20 mouse cellular contexts compared by ENCODE assay signal in genomic region chr2:33873501-33873900, GRCm38 (mm10). TPM values are rescaled to one million over a fixed set of nuclear protein-coding genes. Genes with fewer than 3 reads are reported as not detected.
DNase-seq lines count a peak whose midpoint lies in the region; ATAC-seq and TF ChIP-seq lines count a peak whose summit lies in the region.
"Had no signal": no experiment of that assay in that cellular context is flagged by ENCODE, and none has a peak within 500 bp of the region (broad histone marks: within the 10 kb centered on the region; RNA-seq: fewer than 3 reads in every experiment).

No protein-coding gene starts in this region.

- DNase-seq in hindbrain, embryonic 10.5 days (ENCODE audit: low spot score): no peak
- DNase-seq in kidney, postnatal 10 days: peak; percentile 44
- no peak for DNase-seq in lung, postnatal 0 days (ENCODE audit: low spot score)
- no peak for DNase-seq in lung, postnatal 25 days (ENCODE audit: low spot score)
- no peak for DNase-seq in embryonic facial prominence, embryonic 11.5 days (ENCODE audit: low spot score)
- no peak for DNase-seq in right cerebral cortex, postnatal 4 days
- DNase-seq: adrenal gland, postnatal 10 days; cerebellum, adult 18-20 months; cerebellum, postnatal 14 days; heart, postnatal 36 days; layer of hippocampus, adult 9-11 months; liver, embryonic 13.5 days had no signal

- no peak overlapping the region for H3K9ac ChIP-seq in hindbrain, embryonic 13.5 days
- no peak overlapping the region for H3K9ac ChIP-seq in kidney, embryonic 14.5 days (ENCODE audit: low read depth, low read length)
- H3K9ac ChIP-seq in lung, postnatal 0 days (replicated peaks; ENCODE audit: low read depth): no peak overlapping the region
- 0 out of 2 replicates have a peak overlapping the region, but pooled peaks have one; percentile 19 for H3K9ac ChIP-seq in embryonic facial prominence, embryonic 11.5 days (replicated peaks; ENCODE audit: low read length)
- H3K9ac ChIP-seq: forebrain, embryonic 13.5 days; heart, embryonic 15.5 days; liver, embryonic 13.5 days had no signal

- H3K27me3 ChIP-seq in hindbrain, embryonic 10.5 days (ENCODE audit: insufficient read depth, poor library complexity, severe bottlenecking): peaks cover 6% of the 10 kb centered on the region; the same call in 1 of the 2 replicates
- H3K27me3 ChIP-seq in hindbrain, embryonic 13.5 days: no peaks in the 10 kb centered on the region
- no peaks in the 10 kb centered on the region for H3K27me3 ChIP-seq in kidney, embryonic 14.5 days (ENCODE audit: control insufficient read depth, insufficient read depth, low read length)
- no peaks in the 10 kb centered on the region for H3K27me3 ChIP-seq in lung, postnatal 0 days (replicated peaks; ENCODE audit: insufficient read depth, low read length)
- no peaks in the 10 kb centered on the region for H3K27me3 ChIP-seq in embryonic facial prominence, embryonic 11.5 days (ENCODE audit: control insufficient read depth, insufficient read depth, low read length)
- H3K27me3 ChIP-seq: forebrain, embryonic 13.5 days; heart, embryonic 15.5 days; liver, embryonic 13.5 days; megakaryocyte, embryonic 14.5 days had no signal

- TF ChIP-seq EP300 in lung, postnatal 0 days (IDR thresholded peaks at IDR 0.05): no peak

- peaks cover 91% of the 10 kb centered on the region for H3K4me1 ChIP-seq in hindbrain, embryonic 10.5 days (replicated peaks)
- peaks cover 80% of the 10 kb centered on the region for H3K4me1 ChIP-seq in hindbrain, embryonic 13.5 days (replicated peaks)
- H3K4me1 ChIP-seq in kidney, embryonic 14.5 days (ENCODE audit: control insufficient read depth, insufficient read depth, low read length): peaks cover 71% of the 10 kb centered on the region
- peaks cover 69% of the 10 kb centered on the region for H3K4me1 ChIP-seq in lung, postnatal 0 days (ENCODE audit: insufficient read depth, low read depth, low read length)
- H3K4me1 ChIP-seq in embryonic facial prominence, embryonic 11.5 days (ENCODE audit: control insufficient read depth, insufficient read depth, low read length): peaks cover 3% of the 10 kb centered on the region

- no peak overlapping the region for H3K4me3 ChIP-seq in hindbrain, embryonic 10.5 days
- H3K4me3 ChIP-seq in hindbrain, embryonic 13.5 days: no peak overlapping the region
- H3K4me3 ChIP-seq in kidney, embryonic 14.5 days (ENCODE audit: low read length): no peak overlapping the region
- no peak overlapping the region for H3K4me3 ChIP-seq in lung, postnatal 0 days (ENCODE audit: low read depth, low read length)
- no peak overlapping the region for H3K4me3 ChIP-seq in embryonic facial prominence, embryonic 11.5 days (ENCODE audit: low read depth, low read length)
- H3K4me3 ChIP-seq: forebrain, embryonic 13.5 days; heart, embryonic 15.5 days; left cerebral cortex, adult 2 months; liver, embryonic 13.5 days had no signal

- 95% methylated on average over 8 of the region's 8 CpGs for WGBS in hindbrain, embryonic 10.5 days
- WGBS in hindbrain, embryonic 13.5 days: 91% methylated on average over 8 of the region's 8 CpGs
- 60% methylated on average over 8 of the region's 8 CpGs for WGBS in kidney, embryonic 14.5 days
- WGBS in lung, postnatal 0 days: 63% methylated on average over 8 of the region's 8 CpGs
- 90% methylated on average over 8 of the region's 8 CpGs for WGBS in embryonic facial prominence, embryonic 11.5 days

- H3K9me3 ChIP-seq in hindbrain, embryonic 10.5 days: peaks cover 11% of the 10 kb centered on the region; the same call in 1 of the 2 replicates
- 0 out of 2 replicates have a peak, but pooled peaks cover 5% of the 10 kb centered on the region for H3K9me3 ChIP-seq in hindbrain, embryonic 13.5 days
- no peaks in the 10 kb centered on the region for H3K9me3 ChIP-seq in kidney, embryonic 14.5 days (ENCODE audit: control insufficient read depth, low read length)
- H3K9me3 ChIP-seq in lung, postnatal 0 days (ENCODE audit: low read length): no peaks in the 10 kb centered on the region
- H3K9me3 ChIP-seq in embryonic facial prominence, embryonic 11.5 days (replicated peaks; ENCODE audit: control insufficient read depth, low read length): no peaks in the 10 kb centered on the region
- H3K9me3 ChIP-seq: heart, embryonic 15.5 days; liver, embryonic 13.5 days; megakaryocyte, embryonic 14.5 days had no signal

- peaks cover 44% of the 10 kb centered on the region for H3K36me3 ChIP-seq in hindbrain, embryonic 10.5 days
- peaks cover 41% of the 10 kb centered on the region for H3K36me3 ChIP-seq in hindbrain, embryonic 13.5 days
- H3K36me3 ChIP-seq in kidney, embryonic 14.5 days (ENCODE audit: control insufficient read depth, insufficient read depth, low read length): 0 out of 2 replicates have a peak, but pooled peaks cover 5% of the 10 kb centered on the region
- no peaks in the 10 kb centered on the region for H3K36me3 ChIP-seq in lung, postnatal 0 days (ENCODE audit: insufficient read depth, low read length)
- no peaks in the 10 kb centered on the region; the same call in 1 of the 2 replicates for H3K36me3 ChIP-seq in embryonic facial prominence, embryonic 11.5 days (replicated peaks; ENCODE audit: control insufficient read depth, insufficient read depth, low read depth, low read length)

- H3K27ac ChIP-seq in hindbrain, embryonic 10.5 days: peak overlapping the region; percentile 70; the same call in 1 of the 2 replicates
- H3K27ac ChIP-seq in hindbrain, embryonic 13.5 days: no peak overlapping the region; the same call in 1 of the 2 replicates
- no peak overlapping the region; the same call in 1 of the 2 replicates for H3K27ac ChIP-seq in kidney, embryonic 14.5 days (ENCODE audit: low read depth, low read length)
- peak overlapping the region; percentile 40; the same call in 1 of the 2 replicates for H3K27ac ChIP-seq in lung, postnatal 0 days (ENCODE audit: low read length)
- H3K27ac ChIP-seq in embryonic facial prominence, embryonic 11.5 days (replicated peaks; ENCODE audit: low read depth, low read length): no peak overlapping the region
- H3K27ac ChIP-seq: forebrain, embryonic 13.5 days; heart, embryonic 15.5 days; hindbrain, postnatal 0 days; left cerebral cortex, adult 2 months; liver, embryonic 13.5 days had no signal

- no peak for ATAC-seq in hindbrain, embryonic 13.5 days (ENCODE audit: low FRiP score)
- ATAC-seq in kidney, embryonic 14.5 days (ENCODE audit: low FRiP score, low TSS enrichment): no peak
- ATAC-seq in lung, postnatal 0 days: no peak
- no peak for ATAC-seq in embryonic facial prominence, embryonic 11.5 days (replicated peaks; ENCODE audit: insufficient number of reproducible peaks, low FRiP score, low TSS enrichment, low read depth)
- ATAC-seq: forebrain, embryonic 13.5 days; hindbrain, postnatal 0 days; intestine, embryonic 16.5 days had no signal

- no peak for TF ChIP-seq CTCF in lung, postnatal 0 days (IDR thresholded peaks at IDR 0.05)

- no peak overlapping the region for H3K4me2 ChIP-seq in hindbrain, embryonic 13.5 days
- no peak overlapping the region for H3K4me2 ChIP-seq in kidney, embryonic 14.5 days (replicated peaks; ENCODE audit: low read depth, low read length)
- H3K4me2 ChIP-seq in lung, postnatal 0 days (replicated peaks; ENCODE audit: low read depth, low read length): no peak overlapping the region
- no peak overlapping the region for H3K4me2 ChIP-seq in embryonic facial prominence, embryonic 11.5 days (ENCODE audit: low read depth, low read length)
- H3K4me2 ChIP-seq: forebrain, embryonic 13.5 days; heart, embryonic 15.5 days; liver, embryonic 13.5 days had no signal

RNA-seq across cellular contexts. Expression of gene Mvb12b, which starts 14.2 kb away (rescaled TPM):
- polyA plus RNA-seq in hindbrain, embryonic 10.5 days (2016; fragmentation: Nextera tagmentation; extraction: Ambion mirVana): 22.7 and 28.8 TPM in 2 replicates
- 60.9 and 65.0 TPM in 2 replicates for polyA plus RNA-seq in hindbrain, embryonic 13.5 days (2015; fragmentation: Nextera tagmentation; extraction: Ambion mirVana)
- 14.7 and 18.8 TPM in 2 replicates for polyA plus RNA-seq in kidney, embryonic 14.5 days (2014; fragmentation: Nextera tagmentation; extraction: Ambion mirVana)
- 21.3 and 24.5 TPM in 2 replicates for polyA plus RNA-seq in lung, postnatal 0 days (2015; fragmentation: Nextera tagmentation; extraction: Ambion mirVana)
- 23.3 and 25.6 TPM in 2 replicates for polyA plus RNA-seq in embryonic facial prominence, embryonic 11.5 days (2014; fragmentation: Nextera tagmentation; extraction: Ambion mirVana)

Comparison
In these comparisons a context has a peak if more than half of its experiments do, and no peak if none do; other contexts are left out.
1. H3K27ac ChIP-seq: peak in hindbrain, embryonic 10.5 days (single experiment) and lung, postnatal 0 days (single experiment); none in hindbrain, embryonic 13.5 days (single experiment), kidney, embryonic 14.5 days (single experiment) and embryonic facial prominence, embryonic 11.5 days (single experiment).